Mouse (Mus musculus) erythroid progenitor cell, adult 5-6 weeks (primary cell): ENCODE results near the gene Itprip. TPM values are rescaled to one million over a fixed set of nuclear protein-coding genes. Genes with fewer than 3 reads are reported as not detected.

Experiments used
- ATAC-seq: replicated peaks from 2 replicates; pipeline ENCODE4 v1.8.0; 2016; ENCODE audit warnings: moderate number of reproducible peaks, mild to moderate bottlenecking, moderate TSS enrichment, inconsistent platforms; ENCODE audit not compliant: poor library complexity, low FRiP score, severe bottlenecking
- total RNA-seq, 2 experiments: library from RNA; stranded (forward) in 1 of 2; stranded (reverse) in 1 of 2; fragments of 150-400 nt in 1 of 2; fragments of 186-747, 209-891 nt in 1 of 2; gene quantifications; 2 replicates each; pipeline versions ENCODE4 v1.2.3 to v1.2.4; 2015 to 2017; ENCODE audit warnings: low replicate concordance in 2 of 2

The Itprip gene
- total RNA-seq, 2 experiments from 2014 or later = 1.6 to 11.7 TPM

DNA sequence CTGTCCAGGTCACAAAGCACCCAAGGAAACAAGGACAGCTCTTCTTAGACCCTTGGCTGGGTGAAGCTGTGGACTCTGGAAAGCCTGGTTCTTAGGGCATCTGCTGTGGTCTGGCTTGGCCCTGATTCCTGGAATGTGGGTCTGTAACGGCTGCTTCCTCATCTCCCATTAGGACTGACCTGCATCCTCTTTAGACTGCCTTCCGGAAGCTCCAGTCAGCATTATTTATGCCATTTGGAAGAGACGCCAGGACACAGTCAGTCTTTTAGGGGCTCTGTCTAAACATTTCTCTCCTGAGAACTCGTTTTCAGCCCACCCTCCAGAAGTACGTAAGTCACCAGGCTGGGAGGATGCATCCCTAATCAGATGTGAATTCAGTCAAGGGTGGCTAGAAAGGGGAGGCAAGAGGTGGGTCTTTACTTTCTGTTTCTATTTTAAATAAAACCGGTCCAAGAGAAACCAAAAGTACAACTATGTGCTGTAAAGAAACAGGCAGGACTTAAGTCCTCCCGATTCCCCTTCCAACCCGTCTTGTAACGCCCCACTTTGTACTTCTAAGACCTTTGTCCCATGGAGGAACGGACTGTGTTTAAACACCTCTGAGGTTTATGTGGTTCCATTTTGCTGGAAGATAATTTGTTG lies 28.5 kb downstream of the Itprip start:
- ATAC-seq = no peak

DNA sequence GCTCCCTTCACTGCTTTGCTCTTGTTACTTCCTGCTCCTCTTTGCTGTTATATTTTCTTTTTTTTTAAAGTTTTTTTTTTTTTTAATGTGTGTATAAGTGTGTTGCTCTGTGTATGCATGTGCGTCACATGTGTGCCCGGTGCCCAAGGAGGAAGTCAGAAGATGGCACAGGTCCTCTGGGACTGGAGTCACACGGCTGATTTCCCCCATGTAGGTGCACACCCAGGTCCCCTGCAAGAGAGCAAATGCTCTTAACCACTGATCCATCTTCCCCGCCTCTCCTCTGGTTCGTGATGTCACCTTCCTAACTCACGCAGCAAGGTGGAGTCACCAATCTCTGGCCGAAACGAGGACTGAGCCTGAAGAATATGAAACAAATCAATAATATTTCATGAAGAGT lies 31.1 kb downstream of the Itprip start:
- no peak for ATAC-seq

GRCm38 (mm10) chr19:47887417-47887816 lies 31.7 kb downstream of the Itprip start:
- no peak for ATAC-seq

GRCm38 (mm10) chr19:47886617-47887016 lies 32.5 kb downstream of the Itprip start:
- ATAC-seq = no peak

DNA sequence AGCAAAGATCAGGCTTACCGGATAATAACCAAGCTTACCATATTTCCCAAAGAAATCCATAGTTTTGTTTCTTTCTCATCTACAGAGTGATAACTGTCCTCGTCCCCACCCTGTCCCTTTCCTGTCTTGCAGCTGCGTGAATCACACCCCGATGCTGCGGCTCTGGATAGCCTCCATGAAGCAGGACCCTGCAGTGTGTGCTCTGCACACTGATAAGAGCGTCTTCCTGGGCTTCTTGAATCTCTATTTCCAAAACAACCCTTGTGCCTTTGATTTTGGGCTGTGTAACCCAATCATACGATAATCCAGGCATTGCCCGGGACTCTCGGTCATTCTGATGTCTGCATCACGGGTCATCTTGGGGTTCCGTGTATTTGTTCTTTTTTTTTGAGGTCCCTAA lies 33.2 kb downstream of the Itprip start:
- no peak for ATAC-seq

DNA sequence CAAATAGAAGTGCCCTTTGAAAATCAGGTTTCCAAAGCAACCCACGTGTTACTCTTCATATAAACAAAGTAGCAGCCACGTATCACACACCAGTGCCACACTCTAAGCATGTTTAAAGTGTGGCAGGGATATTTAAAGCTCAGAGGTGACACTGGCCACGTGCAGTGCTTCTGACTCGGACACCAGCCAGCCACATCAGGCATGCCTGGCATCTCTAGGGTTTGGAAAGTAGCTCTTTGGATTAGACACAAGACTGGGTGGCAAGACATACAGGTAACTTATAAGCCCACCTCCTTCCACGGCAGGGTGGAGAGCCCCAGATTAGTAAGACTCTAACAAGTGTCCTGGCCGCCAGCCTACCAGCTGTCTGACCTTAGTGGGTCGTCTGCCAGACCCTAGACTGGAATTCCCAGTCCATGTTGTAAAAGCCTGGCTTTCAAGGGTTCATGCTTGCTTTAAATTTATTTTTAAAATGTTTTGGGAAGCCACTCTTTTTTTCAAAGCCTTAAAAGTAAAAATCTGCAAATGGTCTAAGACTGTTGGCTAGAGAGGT lies 33.8 kb downstream of the Itprip start:
- no peak for ATAC-seq

- no peak for ATAC-seq
These were observed 34.6 kb downstream of the Itprip start for GRCm38 (mm10) chr19:47884296-47885085.

- ATAC-seq = no peak
These were observed 36.2 kb downstream of the Itprip start for GRCm38 (mm10) chr19:47882882-47883254.

- ATAC-seq = peak; percentile 87
These were observed 36.8 kb downstream of the Itprip start for GRCm38 (mm10) chr19:47882151-47882881.

- no peak for ATAC-seq
These were observed 37.6 kb downstream of the Itprip start for GRCm38 (mm10) chr19:47881538-47881937.

- no peak for ATAC-seq
These were observed 42.8 kb downstream of the Itprip start for GRCm38 (mm10) chr19:47876252-47876651.

GRCm38 (mm10) chr19:47871515-47871914 lies 47.6 kb downstream of the Itprip start:
- no peak for ATAC-seq

DNA sequence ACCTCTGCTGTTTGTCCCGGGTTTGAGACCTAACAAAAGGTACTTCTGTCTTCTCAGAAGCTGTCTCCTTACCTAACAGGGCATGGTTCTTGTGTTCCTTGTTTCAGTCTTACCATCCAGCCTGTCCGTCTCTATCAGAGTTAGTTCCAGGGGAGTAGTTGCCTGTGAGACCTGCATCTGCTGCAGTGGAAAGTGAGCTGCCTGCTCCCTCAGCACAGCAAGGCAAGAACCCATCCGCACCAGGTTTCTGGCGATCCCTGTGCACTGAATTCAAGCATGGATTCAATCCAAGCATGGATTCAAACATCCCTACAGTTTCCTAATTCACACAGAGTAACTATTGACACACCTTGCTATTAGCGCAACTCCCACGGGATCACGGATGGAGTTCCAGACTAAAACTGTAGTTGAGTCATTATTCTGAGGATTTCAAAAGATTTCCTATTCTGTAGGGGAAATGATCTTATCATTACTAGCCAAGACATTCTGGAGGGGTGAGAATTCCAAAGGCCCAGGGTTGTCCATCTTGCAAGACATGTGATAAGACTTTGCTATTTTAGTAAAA lies 48.9 kb downstream of the Itprip start:
- ATAC-seq = no peak

- ATAC-seq = no peak
These were observed 49.6 kb downstream of the Itprip start for GRCm38 (mm10) chr19:47869516-47869915.

DNA sequence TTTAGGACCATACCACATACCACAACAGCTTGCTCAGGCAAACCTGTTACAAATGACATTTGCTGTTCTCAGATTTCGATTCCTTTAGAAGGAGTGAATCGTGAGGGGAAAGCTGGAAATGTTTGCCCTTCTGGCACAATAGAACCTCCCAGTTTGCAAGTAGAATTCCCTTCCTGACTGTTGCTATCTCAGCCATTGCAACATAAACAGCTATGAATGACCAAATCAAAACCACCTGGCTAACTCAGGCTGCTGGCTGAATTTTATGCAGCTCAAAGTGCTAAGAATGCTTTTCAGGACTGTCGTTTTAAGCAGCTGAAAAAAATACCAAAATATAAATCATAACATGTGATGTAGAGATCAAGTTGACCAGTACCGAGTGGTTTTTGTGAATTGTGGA lies 50.1 kb downstream of the Itprip start:
- ATAC-seq = no peak

GRCm38 (mm10) chr19:47867628-47868175 lies 51.4 kb downstream of the Itprip start:
- no peak for ATAC-seq

GRCm38 (mm10) chr19:47865353-47865947 lies 53.6 kb downstream of the Itprip start, which contains the start of gene Gsto2:
Gene Gsto2, plus strand, starts transcription at chr19:47865534.
- peak; percentile 100 for ATAC-seq

- ATAC-seq = no peak
These were observed 54.4 kb downstream of the Itprip start for GRCm38 (mm10) chr19:47864721-47865120.

GRCm38 (mm10) chr19:47864051-47864450 lies 55.0 kb downstream of the Itprip start:
- no peak for ATAC-seq
